Comparison of ENCODE assay signal across 9 mouse cellular contexts in genomic region chr19:20484497-20484896, GRCm38 (mm10). TPM values are rescaled to one million over a fixed set of nuclear protein-coding genes. Genes with fewer than 3 reads are reported as not detected.
DNase-seq lines count a peak whose midpoint lies in the region; TF ChIP-seq lines count a peak whose summit lies in the region.
"Had no signal": no experiment of that assay in that cellular context is flagged by ENCODE, and none has a peak within 500 bp of the region (broad histone marks: within the 10 kb centered on the region; RNA-seq: fewer than 3 reads in every experiment).

No protein-coding gene starts in this region.

- TF ChIP-seq POLR2A in lung, adult 2 months (IDR thresholded peaks at IDR 0.05; ENCODE audit: borderline replicate concordance, extremely low read depth, low read depth, low read length), result no peak

- no peak for TF ChIP-seq CTCF in lung, adult 2 months (IDR thresholded peaks at IDR 0.05; ENCODE audit: insufficient read depth, low read length)

- DNase-seq in lung, adult 18-20 months, result peak; percentile 50 to 58
- no peak for DNase-seq in lung, adult 2 months
- DNase-seq in gastrocnemius, adult 8-10 months (ENCODE audit: low spot score in 2 of 2), result peak; percentile 14 to 46
- peak; percentile 42 for DNase-seq in heart, postnatal 4 days
- peak; percentile 60 for DNase-seq in skeletal muscle tissue, adult 2 months (ENCODE audit: low read depth, low spot score)
- DNase-seq in frontal cortex, adult 2 months (ENCODE audit: extremely low spot score in 1 of 2, low spot score in 1 of 2), result no peak
- no peak for DNase-seq in frontal cortex, postnatal 14 days (ENCODE audit: low spot score in 2 of 2)
- DNase-seq: cerebellum, adult 8-10 months had no signal

- WGBS in lung, adult 2 months, result 20% methylated on average over 1 of the region's 1 CpGs

- no peak overlapping the region for H3K4me3 ChIP-seq in lung, adult 2 months (replicated peaks; ENCODE audit: extremely low read depth, low read depth, low read length)
- H3K4me3 ChIP-seq: limb, embryonic 12.5 days had no signal

- H3K4me1 ChIP-seq in lung, adult 2 months (ENCODE audit: control insufficient read depth, insufficient read depth, low read length), result no peaks in the 10 kb centered on the region
- H3K4me1 ChIP-seq: limb, embryonic 12.5 days had no signal

RNA-seq across cellular contexts. Expression of gene Aldh1a1, which starts 8.0 kb away (rescaled TPM):
- 190 and 242 TPM in 2 replicates for polyA plus RNA-seq in lung, adult 2 months (2012; rRNA removed)
- total RNA-seq in gastrocnemius, adult 8-10 months (2022), result 100 to 1,000 TPM; 149 to 198 (median 165) TPM
- 1 to 10 TPM; 5.9 to 7.4 TPM for total RNA-seq in heart, postnatal 4 days (2021)
- 47.6 and 58.4 TPM in 2 replicates for polyA plus RNA-seq in frontal cortex, adult 2 months (2012; rRNA removed)
- polyA plus RNA-seq: limb, embryonic 12.5 days had no signal

Comparison
In these comparisons a context has a peak if more than half of its experiments do, and no peak if none do; other contexts are left out.
1. DNase-seq: peak in lung, adult 18-20 months (2 of 2), gastrocnemius, adult 8-10 months (2 of 2), heart, postnatal 4 days (single experiment) and skeletal muscle tissue, adult 2 months (single experiment); none in lung, adult 2 months (single experiment), frontal cortex, adult 2 months (0 of 2) and frontal cortex, postnatal 14 days (0 of 2).
2. RNA of gene Aldh1a1, which starts 8.0 kb away (total RNA-seq): 149 to 198 TPM in gastrocnemius, adult 8-10 months; 5.9 to 7.4 TPM in heart, postnatal 4 days; every median in the first group is over 10 times any median in the second.